Mouse (Mus musculus): ENCODE results near the gene Stra6l. TPM values are rescaled to one million over a fixed set of nuclear protein-coding genes. Genes with fewer than 3 reads are reported as not detected.

Gene Stra6l
- polyA plus RNA-seq, 1 experiment from 2014 or later = 0.47 TPM

DNA sequence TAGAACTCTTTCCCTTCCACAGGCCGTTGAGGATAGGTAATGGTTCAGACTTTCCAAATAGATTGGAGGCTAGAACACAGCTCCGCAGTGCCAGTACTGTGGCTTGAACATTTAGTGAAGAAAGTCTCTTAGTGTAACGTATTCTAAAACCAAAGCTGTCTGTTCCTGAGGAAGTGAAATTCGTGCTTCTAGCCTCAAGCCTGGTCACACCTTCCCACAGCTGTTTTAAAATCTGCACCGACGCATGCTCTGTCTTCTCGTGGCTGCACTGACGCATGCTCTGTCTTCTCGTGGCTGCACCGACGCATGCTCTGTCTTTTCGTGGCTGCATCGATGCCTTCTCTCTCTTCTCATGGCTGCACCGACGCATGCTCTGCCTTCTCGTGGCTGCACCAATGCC lies 34.8 kb downstream of the Stra6l start:
- no peak overlapping the region for H3K9ac ChIP-seq (ENCODE audit: low read depth, low read length)
- ATAC-seq (ENCODE audit: low read depth) = no peak
- no peak for DNase-seq (ENCODE audit: low spot score)
- 93% methylated on average over 16 of the region's 16 CpGs for whole genome bisulfite sequencing
- no peaks in the 10 kb centered on the region for H3K36me3 ChIP-seq (ENCODE audit: control insufficient read depth, insufficient read depth, low read length)
- no peaks in the 10 kb centered on the region for H3K4me1 ChIP-seq (ENCODE audit: control insufficient read depth, insufficient read depth, low read length)
- H3K27me3 ChIP-seq (replicated peaks; ENCODE audit: control insufficient read depth, insufficient read depth, low read length) = no peaks in the 10 kb centered on the region
- no peak overlapping the region for H3K4me2 ChIP-seq (ENCODE audit: low read depth, low read length)
- H3K4me3 ChIP-seq (ENCODE audit: low read depth, low read length) = no peak overlapping the region
- no peak overlapping the region for H3K27ac ChIP-seq (replicated peaks; ENCODE audit: low read depth, low read length)
- H3K9me3 ChIP-seq (ENCODE audit: control insufficient read depth, low read length) = no peaks in the 10 kb centered on the region

DNA sequence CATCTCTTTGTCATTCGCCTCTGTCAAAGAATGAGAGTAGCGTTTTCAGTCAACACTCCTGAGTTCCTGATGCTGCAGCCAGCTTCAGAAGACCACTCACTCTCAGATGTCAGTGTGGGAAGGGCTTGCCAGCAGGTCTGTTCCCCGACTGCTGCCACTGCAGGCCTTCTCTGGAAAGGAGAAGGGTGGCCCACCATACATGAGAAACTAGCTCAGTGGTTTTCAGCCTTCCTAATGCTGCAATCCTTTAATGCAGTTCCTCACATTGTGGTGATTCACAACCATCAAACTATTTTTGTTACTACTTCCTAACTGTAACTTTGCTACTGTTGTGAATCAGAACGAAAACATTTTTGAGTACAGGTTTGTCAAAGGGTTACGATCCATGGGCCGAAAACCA lies 41.0 kb downstream of the Stra6l start:
- H3K4me1 ChIP-seq (ENCODE audit: control insufficient read depth, insufficient read depth, low read length) = peaks cover 8% of the 10 kb centered on the region; the same call in 1 of the 2 replicates
- H3K4me3 ChIP-seq (ENCODE audit: low read depth, low read length) = no peak overlapping the region
- no peaks in the 10 kb centered on the region for H3K27me3 ChIP-seq (replicated peaks; ENCODE audit: control insufficient read depth, insufficient read depth, low read length)
- no peaks in the 10 kb centered on the region for H3K9me3 ChIP-seq (ENCODE audit: control insufficient read depth, low read length)
- H3K9ac ChIP-seq (ENCODE audit: low read depth, low read length) = no peak overlapping the region
- H3K4me2 ChIP-seq (ENCODE audit: low read depth, low read length) = no peak overlapping the region
- H3K36me3 ChIP-seq (ENCODE audit: control insufficient read depth, insufficient read depth, low read length) = no peaks in the 10 kb centered on the region
- DNase-seq (ENCODE audit: low spot score) = no peak
- 60% methylated on average over 6 of the region's 6 CpGs for WGBS
- ATAC-seq (ENCODE audit: low read depth) = no peak
- H3K27ac ChIP-seq (replicated peaks; ENCODE audit: low read depth, low read length) = no peak overlapping the region

DNA sequence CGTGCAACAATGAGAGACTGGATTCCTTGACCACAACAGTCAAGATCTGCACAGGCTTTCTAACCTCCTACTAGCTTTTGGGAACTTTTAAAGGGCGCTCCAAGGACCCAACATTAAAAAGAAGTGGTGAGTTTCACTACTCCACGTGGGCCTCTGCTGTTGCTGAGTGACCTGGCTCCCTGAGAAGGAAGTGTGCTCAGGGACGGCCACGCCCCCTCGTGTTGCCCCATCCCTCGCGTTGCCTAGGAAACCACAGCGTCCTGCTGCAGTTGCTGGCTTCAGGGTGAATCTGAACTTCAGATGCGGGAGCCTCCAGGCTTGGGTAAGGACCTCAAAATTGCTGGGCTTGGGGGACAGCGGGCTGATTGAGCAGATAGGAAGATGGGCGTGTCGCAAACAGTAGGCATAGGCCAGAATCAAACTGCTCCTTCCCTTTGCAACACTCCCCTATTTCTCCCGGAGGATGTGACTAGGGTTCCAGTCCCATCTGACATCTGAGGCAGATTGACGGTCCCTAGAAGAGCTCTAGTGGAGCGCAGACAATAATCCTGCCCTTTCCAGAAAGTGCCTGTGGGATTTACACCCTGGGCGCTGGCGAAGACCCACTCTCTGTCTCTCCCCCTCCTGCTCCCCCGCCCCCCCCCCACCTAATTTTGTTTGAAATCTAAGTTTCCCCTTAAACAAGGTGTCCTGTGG lies 41.8 kb downstream of the Stra6l start, which contains the start of gene Ccdc180:
Gene Ccdc180, plus strand, starts transcription at position 238 of the 696 bp plus-strand sequence.
- H3K4me2 ChIP-seq (ENCODE audit: low read depth, low read length) = peak within 1 kb of the TSS; percentile 20; the same call in 1 of the 2 replicates
- no peaks in the 10 kb centered on the region for H3K9me3 ChIP-seq (ENCODE audit: control insufficient read depth, low read length)
- ATAC-seq (ENCODE audit: low read depth) (peak; percentile 84), DNase-seq (ENCODE audit: low spot score) (peak; percentile 88)
- H3K9ac ChIP-seq (ENCODE audit: low read depth, low read length) = no peak within 1 kb of the TSS
- H3K4me1 ChIP-seq (ENCODE audit: control insufficient read depth, insufficient read depth, low read length) = peaks cover 8% of the 10 kb centered on the region; the same call in 1 of the 2 replicates
- no peaks in the 10 kb centered on the region for H3K27me3 ChIP-seq (replicated peaks; ENCODE audit: control insufficient read depth, insufficient read depth, low read length)
- H3K36me3 ChIP-seq (ENCODE audit: control insufficient read depth, insufficient read depth, low read length) = no peaks in the 10 kb centered on the region
- WGBS = 7% methylated on average over 18 of the region's 19 CpGs
- H3K27ac ChIP-seq (replicated peaks; ENCODE audit: low read depth, low read length) = no peak within 1 kb of the TSS
- no peak within 1 kb of the TSS for H3K4me3 ChIP-seq (ENCODE audit: low read depth, low read length)

DNA sequence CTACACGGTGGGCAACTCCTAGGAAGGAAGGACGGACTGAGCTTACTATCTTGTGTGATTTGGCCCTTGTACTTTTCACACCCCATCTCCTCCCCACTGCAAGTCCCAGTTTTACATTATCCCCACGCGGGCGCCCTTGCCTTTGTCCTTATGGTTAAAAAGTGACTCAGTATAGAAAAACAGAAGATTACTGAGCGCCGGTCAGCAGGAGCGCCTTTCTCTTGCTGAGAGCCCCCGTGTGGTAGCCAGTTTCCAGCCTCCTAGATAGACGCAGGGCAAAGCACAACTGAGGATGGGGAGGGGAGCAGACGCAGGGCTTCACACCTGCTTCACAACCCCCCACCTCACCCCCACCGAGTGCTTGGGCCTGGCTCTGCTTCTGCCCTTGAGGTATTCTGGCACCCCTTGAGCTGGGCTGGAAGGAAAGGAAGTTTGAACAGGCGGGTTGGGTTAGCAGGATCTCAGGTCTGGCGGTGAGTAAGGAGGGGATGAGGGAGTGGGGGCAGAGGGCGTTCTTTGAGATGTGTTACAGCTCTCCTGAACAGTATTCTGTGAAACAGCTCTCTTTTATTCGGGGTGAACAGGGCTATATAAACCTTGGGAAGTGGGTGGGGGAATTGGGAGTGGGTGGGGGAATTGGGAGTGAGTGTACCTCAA lies 48.1 kb downstream of the Stra6l start:
- WGBS = 13% methylated on average over 15 of the region's 16 CpGs
- no peaks in the 10 kb centered on the region for H3K27me3 ChIP-seq (replicated peaks; ENCODE audit: control insufficient read depth, insufficient read depth, low read length)
- no peaks in the 10 kb centered on the region for H3K9me3 ChIP-seq (ENCODE audit: control insufficient read depth, low read length)
- DNase-seq (ENCODE audit: low spot score) (no peak), ATAC-seq (ENCODE audit: low read depth) (no peak)
- H3K4me2 ChIP-seq (ENCODE audit: low read depth, low read length) = no peak overlapping the region
- H3K4me1 ChIP-seq (ENCODE audit: control insufficient read depth, insufficient read depth, low read length) = no peaks in the 10 kb centered on the region
- no peaks in the 10 kb centered on the region for H3K36me3 ChIP-seq (ENCODE audit: control insufficient read depth, insufficient read depth, low read length)
- H3K9ac ChIP-seq (ENCODE audit: low read depth, low read length) = no peak overlapping the region
- no peak overlapping the region for H3K4me3 ChIP-seq (ENCODE audit: low read depth, low read length)
- H3K27ac ChIP-seq (replicated peaks; ENCODE audit: low read depth, low read length) = no peak overlapping the region

DNA sequence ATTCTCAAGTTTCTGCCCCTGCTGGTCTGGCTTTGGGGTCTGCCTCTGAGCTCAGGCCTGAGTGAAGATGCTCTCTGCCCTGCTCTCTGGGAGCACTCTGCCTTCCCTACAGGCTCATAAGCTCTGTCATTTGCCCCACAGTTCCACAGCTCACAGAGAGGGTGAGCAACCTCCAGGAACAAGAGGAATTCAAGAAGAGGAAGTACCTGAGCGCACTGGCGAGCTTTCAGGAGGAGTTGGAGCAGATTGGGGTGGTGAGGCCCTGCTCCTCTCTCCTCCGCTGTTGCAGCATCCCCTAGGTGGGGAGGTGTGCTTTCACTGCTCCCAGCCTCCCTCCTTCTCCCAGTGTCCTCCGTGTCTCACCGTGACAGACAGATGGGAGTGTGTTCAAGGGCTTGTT lies 49.9 kb downstream of the Stra6l start:
- 60% methylated on average over 5 of the region's 5 CpGs for WGBS
- H3K9ac ChIP-seq (ENCODE audit: low read depth, low read length) = no peak overlapping the region
- H3K4me3 ChIP-seq (ENCODE audit: low read depth, low read length) = no peak overlapping the region
- DNase-seq (ENCODE audit: low spot score) = no peak
- H3K36me3 ChIP-seq (ENCODE audit: control insufficient read depth, insufficient read depth, low read length) = no peaks in the 10 kb centered on the region
- no peaks in the 10 kb centered on the region for H3K4me1 ChIP-seq (ENCODE audit: control insufficient read depth, insufficient read depth, low read length)
- no peak for ATAC-seq (ENCODE audit: low read depth)
- H3K27ac ChIP-seq (replicated peaks; ENCODE audit: low read depth, low read length) = no peak overlapping the region
- H3K9me3 ChIP-seq (ENCODE audit: control insufficient read depth, low read length) = no peaks in the 10 kb centered on the region
- H3K4me2 ChIP-seq (ENCODE audit: low read depth, low read length) = no peak overlapping the region
- no peaks in the 10 kb centered on the region for H3K27me3 ChIP-seq (replicated peaks; ENCODE audit: control insufficient read depth, insufficient read depth, low read length)

DNA sequence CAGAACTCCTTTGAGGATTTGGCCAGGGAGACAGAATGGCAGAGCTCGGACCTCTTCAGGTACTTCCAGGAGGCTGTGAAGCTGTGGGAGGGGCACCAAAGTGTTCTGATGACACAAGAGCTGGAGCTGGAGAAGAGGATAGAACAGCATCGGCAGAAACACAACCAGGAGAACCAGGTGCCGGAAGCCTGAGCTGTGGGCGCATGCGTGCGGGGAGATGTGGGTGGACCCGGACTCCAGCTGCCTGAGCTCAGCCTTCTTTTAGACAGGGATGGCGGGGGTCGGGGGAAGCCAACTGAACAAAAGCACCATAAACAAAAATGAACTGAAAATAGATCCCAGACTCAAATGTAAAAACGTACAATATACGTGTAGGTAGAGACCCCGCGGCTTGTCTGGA lies 60.8 kb downstream of the Stra6l start:
- Histone ChIP-seq H3K36me3 (ENCODE audit: control insufficient read depth, insufficient read depth, low read length) (no peaks in the 10 kb centered on the region), H3K9ac (ENCODE audit: low read depth, low read length) (no peak overlapping the region), H3K4me3 (ENCODE audit: low read depth, low read length) (no peak overlapping the region), H3K4me1 (ENCODE audit: control insufficient read depth, insufficient read depth, low read length) (no peaks in the 10 kb centered on the region), H3K9me3 (ENCODE audit: control insufficient read depth, low read length) (no peaks in the 10 kb centered on the region), H3K27ac (replicated peaks; ENCODE audit: low read depth, low read length) (no peak overlapping the region), H3K27me3 (replicated peaks; ENCODE audit: control insufficient read depth, insufficient read depth, low read length) (no peaks in the 10 kb centered on the region), H3K4me2 (ENCODE audit: low read depth, low read length) (no peak overlapping the region)
- DNase-seq (ENCODE audit: low spot score) = no peak
- ATAC-seq (ENCODE audit: low read depth) = no peak
- 85% methylated on average over 13 of the region's 13 CpGs for WGBS

DNA sequence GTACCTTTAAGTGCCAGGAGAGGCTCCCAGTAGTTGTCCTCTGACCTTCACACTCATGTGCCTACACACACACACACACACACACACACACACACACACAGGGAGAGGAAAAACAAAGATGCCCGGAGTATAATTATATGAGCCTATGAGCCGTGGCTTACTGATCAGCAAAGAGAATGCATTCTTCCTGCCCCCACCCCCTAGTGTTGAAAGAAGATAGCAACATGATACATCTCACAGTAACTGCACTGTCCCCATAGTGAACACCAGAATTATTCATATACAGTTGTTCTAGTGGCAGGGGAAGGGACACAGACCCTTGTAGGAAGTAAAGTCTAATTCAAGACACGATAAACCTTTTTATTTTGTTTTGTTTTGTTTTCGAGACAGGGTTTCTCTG lies 61.5 kb downstream of the Stra6l start:
- DNase-seq (ENCODE audit: low spot score) = no peak
- Histone ChIP-seq H3K9me3 (ENCODE audit: control insufficient read depth, low read length) (no peaks in the 10 kb centered on the region), H3K4me1 (ENCODE audit: control insufficient read depth, insufficient read depth, low read length) (no peaks in the 10 kb centered on the region), H3K9ac (ENCODE audit: low read depth, low read length) (no peak overlapping the region), H3K36me3 (ENCODE audit: control insufficient read depth, insufficient read depth, low read length) (no peaks in the 10 kb centered on the region), H3K4me3 (ENCODE audit: low read depth, low read length) (no peak overlapping the region), H3K27me3 (replicated peaks; ENCODE audit: control insufficient read depth, insufficient read depth, low read length) (no peaks in the 10 kb centered on the region), H3K27ac (replicated peaks; ENCODE audit: low read depth, low read length) (no peak overlapping the region), H3K4me2 (ENCODE audit: low read depth, low read length) (no peak overlapping the region)
- no peak for ATAC-seq (ENCODE audit: low read depth)
- 53% methylated on average over 4 of the region's 4 CpGs for WGBS

DNA sequence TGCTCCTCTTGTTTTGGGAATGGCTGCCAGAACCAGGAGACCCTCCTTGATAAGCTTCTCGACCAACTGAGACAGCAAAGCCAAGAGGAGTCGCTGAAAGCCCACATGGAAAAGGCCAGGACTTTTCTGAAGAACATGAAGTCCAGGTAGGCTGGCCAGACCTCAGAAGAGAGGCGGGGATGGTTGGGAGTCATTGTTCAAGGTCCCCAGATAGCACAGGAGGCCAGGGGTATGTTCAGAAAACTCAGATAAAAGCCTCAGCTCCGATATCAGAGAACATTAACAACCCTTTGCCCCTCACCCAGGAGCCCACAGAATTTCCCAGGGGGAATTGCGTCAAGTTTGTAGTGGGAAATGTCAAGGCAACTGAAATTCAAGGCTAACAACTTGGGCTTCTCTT lies 62.8 kb downstream of the Stra6l start:
- ATAC-seq (ENCODE audit: low read depth) (no peak), DNase-seq (ENCODE audit: low spot score) (no peak)
- Histone ChIP-seq H3K4me2 (ENCODE audit: low read depth, low read length) (no peak overlapping the region), H3K36me3 (ENCODE audit: control insufficient read depth, insufficient read depth, low read length) (no peaks in the 10 kb centered on the region), H3K27me3 (replicated peaks; ENCODE audit: control insufficient read depth, insufficient read depth, low read length) (no peaks in the 10 kb centered on the region), H3K9me3 (ENCODE audit: control insufficient read depth, low read length) (0 out of 2 replicates have a peak, but pooled peaks cover 3% of the 10 kb centered on the region), H3K27ac (replicated peaks; ENCODE audit: low read depth, low read length) (no peak overlapping the region), H3K9ac (ENCODE audit: low read depth, low read length) (no peak overlapping the region), H3K4me3 (ENCODE audit: low read depth, low read length) (no peak overlapping the region), H3K4me1 (ENCODE audit: control insufficient read depth, insufficient read depth, low read length) (no peaks in the 10 kb centered on the region)
- WGBS = 75% methylated on average over 5 of the region's 5 CpGs

DNA sequence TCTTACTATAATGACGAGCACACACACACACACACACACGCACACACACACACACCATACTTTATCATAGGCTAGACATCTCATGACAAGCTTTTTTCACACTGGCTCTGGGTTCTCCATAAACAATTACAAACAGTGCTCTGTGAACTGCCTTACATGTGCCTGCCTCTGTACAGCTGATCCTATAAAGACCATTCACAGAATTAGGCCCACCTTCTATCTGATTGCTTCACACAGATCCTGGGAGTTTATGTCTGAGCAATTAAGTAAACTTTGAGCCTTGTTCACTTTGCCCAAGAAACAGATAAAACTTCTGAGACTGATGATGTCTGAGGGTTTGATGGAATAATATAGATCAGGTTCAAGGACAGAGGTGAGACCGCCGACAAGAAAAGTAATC lies 63.4 kb downstream of the Stra6l start:
- Histone ChIP-seq H3K9me3 (ENCODE audit: control insufficient read depth, low read length) (0 out of 2 replicates have a peak, but pooled peaks cover 3% of the 10 kb centered on the region), H3K9ac (ENCODE audit: low read depth, low read length) (no peak overlapping the region), H3K27ac (replicated peaks; ENCODE audit: low read depth, low read length) (no peak overlapping the region), H3K36me3 (ENCODE audit: control insufficient read depth, insufficient read depth, low read length) (no peaks in the 10 kb centered on the region), H3K4me3 (ENCODE audit: low read depth, low read length) (no peak overlapping the region), H3K4me2 (ENCODE audit: low read depth, low read length) (no peak overlapping the region), H3K27me3 (replicated peaks; ENCODE audit: control insufficient read depth, insufficient read depth, low read length) (no peaks in the 10 kb centered on the region), H3K4me1 (ENCODE audit: control insufficient read depth, insufficient read depth, low read length) (no peaks in the 10 kb centered on the region)
- ATAC-seq (ENCODE audit: low read depth) (no peak), DNase-seq (ENCODE audit: low spot score) (no peak)
- WGBS = 86% methylated on average over 4 of the region's 4 CpGs
